Mouse (Mus musculus): ENCODE measurements around the gene Gm10663.

The Gm10663 gene

DNA sequence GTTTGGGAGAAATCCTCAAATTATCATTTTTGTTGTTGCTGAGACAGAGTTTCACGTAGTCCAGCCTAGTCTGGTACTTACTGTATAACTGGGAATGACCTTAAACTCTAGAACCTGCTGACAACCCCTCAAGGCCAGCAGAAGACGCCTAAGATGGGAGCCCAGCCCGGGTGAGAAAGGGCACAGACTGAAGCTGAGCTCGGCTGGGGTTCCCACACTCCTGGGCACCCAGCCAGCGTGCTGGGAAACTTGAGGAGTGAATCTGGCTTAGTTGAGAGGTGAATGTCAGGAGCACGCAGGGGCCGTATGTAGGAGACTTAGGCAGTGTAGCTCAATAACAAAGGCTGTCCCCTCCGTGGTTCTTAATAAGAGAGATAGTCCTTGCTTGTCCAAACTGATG, 12.9 kb downstream of the Gm10663 start:
- DNase-seq (ENCODE audit: low spot score): no peak

DNA sequence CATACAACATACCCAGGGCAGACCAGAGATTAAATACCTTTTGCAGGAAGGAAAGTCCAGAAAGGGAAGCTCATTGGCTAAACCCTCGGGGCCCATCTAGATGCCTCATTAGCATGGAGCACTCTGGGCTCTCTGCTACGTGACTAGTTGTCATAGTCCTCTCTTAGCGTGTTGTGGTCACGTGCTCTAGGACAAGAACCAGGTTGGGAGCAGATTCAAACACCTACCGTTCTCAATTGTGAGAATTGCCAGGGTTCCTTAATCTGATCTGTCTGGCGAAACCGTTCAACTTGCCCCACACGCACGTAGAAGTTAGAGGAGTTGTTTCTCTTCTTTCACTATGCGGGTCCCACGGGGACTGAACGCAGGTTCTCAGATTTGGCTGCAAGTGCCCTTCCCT, 13.3 kb downstream of the Gm10663 start:
- no peak for DNase-seq (ENCODE audit: low spot score)

DNA sequence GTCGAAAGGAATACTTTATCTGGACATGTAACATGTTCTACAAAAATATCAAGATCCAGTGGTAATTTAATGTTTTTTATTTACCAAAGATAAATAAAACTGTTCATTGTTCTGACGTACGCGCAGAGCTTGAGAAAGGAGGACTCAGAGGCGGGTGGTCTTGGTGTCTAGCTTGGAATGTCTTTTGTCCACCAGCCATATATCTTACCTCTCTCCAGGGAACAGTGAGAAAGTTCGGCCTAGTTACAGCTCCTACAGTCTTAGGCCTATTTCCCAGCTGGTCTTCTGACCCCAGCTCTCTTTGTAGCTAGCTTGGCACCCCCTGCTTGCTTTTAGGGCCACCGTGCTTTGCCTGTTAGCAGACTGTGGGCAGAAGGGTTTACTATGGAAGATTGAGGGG, 14.9 kb downstream of the Gm10663 start:
- DNase-seq (ENCODE audit: low spot score): no peak

DNA sequence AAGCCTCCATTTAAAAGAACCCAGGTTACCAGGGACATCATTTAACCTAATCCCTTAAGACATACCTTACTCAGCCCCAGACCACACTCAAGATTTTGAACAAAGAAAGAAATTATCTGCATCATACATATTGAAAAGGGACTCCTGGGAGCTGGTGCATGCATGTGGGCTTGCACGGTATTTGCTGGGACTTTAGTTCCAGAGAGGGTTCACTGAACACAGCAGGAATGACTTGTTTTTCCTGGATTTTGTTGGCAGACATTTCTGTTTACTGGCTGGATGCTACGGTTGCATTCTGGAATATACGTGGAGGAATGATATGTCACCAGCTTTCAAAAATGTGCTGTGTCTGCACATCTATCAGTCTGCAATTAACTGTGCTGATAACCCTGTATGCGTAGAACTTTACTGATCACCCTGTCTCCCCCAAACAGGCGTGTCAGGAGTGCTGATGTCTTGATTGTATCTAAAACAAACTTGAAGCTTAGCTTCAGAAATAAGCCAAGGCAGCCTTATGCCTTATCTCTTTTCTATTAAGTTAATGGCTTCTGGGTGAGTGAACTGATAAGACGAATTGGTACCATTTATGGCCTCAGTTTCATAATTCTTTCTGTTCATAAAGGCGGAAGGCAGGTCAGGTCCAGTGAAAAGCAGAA, 23.1 kb downstream of the Gm10663 start:
- DNase-seq (ENCODE audit: low spot score): no peak

DNA sequence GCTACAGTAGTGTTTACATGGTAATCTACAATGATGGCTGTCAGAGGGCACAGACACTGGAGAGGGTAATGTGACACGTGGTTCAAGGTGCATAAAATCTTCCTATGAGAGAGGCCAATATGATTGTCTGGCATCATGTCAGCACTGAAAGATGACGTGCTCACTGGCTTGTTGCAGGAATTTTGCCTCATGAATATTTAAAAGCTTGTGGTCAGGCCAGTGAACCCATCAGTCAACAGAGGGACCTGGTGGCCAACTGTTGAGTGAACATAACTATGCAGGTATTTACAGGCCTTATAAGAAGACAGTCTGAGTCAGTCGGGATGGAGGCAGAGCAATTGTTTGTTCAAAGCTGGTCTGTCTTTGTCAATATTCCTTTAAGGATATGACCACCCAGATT, 24.9 kb downstream of the Gm10663 start:
- no peak for DNase-seq (ENCODE audit: low spot score)

DNA sequence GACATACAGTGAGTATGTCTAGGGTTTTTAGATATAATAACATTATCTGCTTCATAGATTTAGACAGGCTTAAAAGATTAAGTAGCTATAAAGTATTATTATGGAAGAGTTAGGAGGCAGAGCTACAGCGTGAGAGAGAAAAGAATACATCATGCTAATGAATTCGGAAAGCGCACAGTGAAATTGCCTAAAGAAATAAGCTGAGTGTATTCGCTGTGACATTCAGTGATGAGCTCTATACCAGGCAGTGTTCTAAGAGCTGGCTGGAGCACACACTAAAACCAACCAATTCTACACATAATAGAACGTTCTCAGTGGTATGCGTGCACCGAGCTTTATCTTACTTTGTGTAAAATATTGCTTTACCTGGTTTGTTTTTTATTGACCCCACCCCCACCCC, 28.8 kb downstream of the Gm10663 start:
- no peak for DNase-seq (ENCODE audit: low spot score)

DNA sequence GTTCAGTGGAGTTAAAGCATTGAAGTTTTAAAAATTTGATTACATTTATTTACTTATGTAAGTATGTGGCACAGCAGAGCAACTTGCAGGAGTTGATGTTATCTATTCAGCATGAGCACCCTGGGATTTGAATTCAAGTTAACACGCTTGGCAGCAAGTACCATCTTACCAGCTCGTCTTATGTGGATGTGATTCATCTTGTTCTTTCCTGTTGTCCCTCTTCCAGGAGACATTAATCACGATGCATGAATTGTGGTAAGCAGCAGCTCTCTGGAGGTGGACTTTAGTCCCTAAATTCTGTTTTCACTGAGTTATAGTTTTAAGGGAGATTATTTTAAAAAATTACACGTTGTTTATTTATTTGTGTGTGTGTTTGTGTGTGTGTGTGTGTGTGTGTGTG, 29.2 kb downstream of the Gm10663 start:
- no peak for DNase-seq (ENCODE audit: low spot score)

DNA sequence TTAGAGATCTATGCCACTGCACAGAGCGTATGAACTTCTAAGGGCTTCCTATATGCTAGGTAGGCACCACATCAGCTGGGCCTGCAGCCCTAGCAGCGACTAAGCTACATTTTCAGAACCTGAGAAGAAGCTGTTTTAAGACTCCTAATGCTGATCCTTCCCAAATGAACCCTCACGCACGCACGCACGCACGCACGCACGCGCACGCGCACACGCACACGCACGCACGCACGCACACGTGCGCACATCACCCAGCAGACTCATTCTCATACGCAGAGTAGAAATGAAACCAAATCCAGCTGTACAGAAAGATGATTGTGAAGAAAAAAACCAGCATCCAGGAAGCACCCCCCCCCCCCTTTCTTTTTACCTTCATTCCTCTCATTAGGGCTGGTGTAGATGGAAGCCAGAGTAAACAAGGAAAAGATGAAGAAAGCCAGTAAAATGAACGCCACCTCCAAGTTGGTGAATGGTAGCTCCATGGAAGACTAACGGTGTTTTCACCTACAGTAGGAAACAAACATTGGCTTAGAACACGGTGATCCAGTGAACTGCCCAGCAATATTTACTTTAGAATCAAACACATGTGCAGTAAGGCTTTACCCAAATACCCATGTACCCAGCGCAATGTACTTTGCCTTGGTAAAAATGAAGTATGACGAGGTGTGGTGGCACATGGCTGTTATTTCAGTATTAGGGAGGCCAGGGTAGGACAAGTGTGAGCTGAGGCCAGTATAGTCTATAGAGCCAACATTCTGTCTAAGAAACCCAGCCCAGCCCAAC, 33.3 kb downstream of the Gm10663 start:
- no peak for DNase-seq (ENCODE audit: low spot score)

DNA sequence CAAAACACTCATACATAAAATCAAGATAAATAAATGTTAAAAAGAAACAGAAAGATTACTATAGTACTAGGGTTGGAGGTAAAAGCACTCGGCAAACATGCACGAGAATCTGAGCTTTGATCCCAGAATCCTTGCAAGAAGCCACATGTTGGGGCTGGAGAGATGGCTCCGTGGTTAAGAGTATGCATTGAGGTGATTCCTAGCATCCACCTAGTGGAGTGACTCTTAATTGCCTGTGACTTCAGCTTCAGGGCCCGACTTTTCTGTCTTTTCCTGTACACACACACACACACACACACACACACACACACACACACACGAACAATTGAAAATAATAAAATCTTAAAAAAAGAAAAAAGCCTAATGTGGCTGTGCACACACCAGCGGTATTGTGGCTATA, 34.1 kb downstream of the Gm10663 start:
- no peak for DNase-seq (ENCODE audit: low spot score)

DNA sequence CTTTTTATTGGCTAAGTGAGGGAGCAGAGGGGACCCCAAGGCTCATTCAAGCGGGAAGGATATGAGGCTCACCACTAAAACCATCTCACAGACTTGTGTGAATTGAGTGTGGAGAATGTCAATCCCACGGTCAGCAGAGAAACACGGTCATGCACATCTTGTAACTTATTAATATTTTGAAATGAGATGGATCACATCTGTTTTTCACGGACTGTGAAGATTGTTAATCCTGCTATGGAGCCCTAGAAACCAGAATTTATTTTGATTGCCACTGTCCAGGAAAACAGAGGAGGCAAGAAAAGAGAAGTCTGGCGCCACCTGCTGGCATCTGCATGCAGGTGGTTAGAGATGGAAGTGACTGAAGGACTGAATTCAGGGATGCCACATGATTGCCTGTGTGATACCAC, 35.5 kb downstream of the Gm10663 start:
- peak; percentile 31 for DNase-seq (ENCODE audit: low spot score)

DNA sequence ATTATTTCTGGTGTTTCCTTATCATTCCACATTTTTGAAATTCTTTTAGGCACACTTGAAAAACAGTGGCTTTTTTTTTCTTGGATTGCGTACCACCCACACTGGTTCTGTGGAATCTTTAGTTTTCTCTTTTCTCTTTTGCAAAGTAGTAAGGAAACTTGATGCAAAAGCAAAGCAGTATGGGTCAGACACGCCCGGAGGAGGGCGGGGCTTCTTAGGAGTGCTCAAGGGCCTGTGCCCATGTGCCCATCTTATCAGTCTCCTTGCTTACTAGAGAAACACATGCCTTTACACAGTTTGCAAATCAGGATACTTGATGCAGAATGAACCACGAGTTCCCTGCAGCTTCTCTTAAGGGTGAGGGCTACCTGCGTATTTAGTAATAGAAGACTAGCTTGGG, 37.3 kb downstream of the Gm10663 start:
- no peak for DNase-seq (ENCODE audit: low spot score)

DNA sequence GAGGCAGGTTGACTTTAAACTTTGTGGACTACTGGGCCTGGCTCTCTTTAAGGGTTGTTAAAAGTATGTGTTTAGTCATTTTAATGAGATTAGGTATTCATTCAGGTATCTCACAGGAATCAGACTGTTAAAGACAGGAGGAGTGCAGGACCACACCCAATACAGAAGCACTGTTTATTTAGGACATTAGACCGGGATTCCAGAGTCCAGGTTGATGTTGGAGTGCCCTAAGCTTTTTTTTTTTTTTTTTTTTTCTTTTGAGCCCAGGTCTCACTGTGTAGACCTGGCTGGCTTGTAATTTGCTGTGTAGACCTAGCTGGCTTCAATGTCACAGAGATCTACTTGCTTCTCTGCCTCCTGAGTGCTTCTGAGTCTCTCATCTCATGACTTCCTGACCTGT, 51.2 kb downstream of the Gm10663 start:
- DNase-seq (ENCODE audit: low spot score): no peak

DNA sequence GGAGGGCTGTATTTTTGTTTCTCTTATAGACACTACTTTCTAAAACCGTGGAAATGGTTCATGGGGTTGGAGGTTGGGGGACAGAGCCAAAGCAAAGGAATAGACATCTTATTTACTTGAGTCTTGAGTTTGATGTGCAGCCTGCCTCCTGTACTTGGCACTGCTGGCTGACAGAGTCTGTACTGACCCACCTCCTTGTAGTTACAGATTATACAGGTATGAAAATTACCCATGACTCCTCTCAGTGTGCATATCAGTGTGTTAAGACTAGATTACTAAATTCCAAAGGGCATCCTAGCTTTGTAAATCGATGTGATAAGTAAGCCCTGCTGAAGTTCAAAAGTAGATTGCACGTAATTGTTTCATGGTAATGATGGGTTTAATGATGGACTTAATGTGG, 51.6 kb downstream of the Gm10663 start:
- no peak for DNase-seq (ENCODE audit: low spot score)

Measured in MN1 (cell line).